Mouse (Mus musculus) layer of hippocampus, adult 9-10 months (tissue): ENCODE measurements around the gene Spta1.

ENCODE experiments used
- DNase-seq: peaks from one replicate; pipeline ENCODE4 v3.0.0; 2022; ENCODE audit warnings: low spot score

Spta1 gene

DNA sequence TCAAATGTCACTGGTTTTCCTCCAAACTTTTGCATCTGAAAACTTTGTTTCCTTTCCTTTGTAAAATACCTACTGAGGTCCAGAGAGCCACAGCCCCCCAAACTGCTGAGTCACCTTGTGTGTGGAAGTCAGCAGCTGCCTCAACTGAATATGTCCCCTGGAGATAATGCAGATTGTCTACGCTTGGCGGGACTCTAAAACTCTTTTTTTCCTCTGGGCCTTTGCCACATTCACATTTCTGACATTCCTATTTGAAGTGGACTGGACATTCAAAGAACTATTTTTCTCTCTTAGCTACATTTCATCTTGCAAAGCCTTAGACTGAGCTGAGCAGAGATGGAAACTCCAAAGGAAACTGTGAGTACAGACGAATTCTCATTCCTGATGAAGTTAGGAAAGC is at the start of gene Spta1:
Gene Spta1, plus strand, starts transcription at position 172 of the 400 bp plus-strand sequence.
- no peak for DNase-seq

DNA sequence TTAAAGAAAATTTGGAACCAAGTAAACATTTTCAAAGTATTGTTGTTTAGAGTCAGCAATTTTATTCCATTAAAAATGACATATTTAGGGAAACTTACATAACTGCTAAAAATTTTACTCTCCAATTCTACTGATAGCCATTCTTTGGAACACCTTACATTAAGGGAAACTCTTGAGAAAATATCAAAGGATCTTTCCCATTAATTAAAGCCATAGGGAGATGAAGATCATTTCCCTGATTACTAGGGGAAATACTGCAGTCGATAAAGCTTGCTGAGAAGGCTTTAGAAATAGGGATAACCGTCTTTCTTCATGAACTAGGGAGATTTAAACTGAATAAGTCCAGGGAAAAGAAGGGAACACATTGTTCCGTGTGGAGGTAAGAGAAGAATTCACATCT is 41.4 kb upstream of the Spta1 start, which contains the start of gene Olfr424:
Gene Olfr424, plus strand, starts transcription at position 301 of the 400 bp plus-strand sequence.
- no peak for DNase-seq

DNA sequence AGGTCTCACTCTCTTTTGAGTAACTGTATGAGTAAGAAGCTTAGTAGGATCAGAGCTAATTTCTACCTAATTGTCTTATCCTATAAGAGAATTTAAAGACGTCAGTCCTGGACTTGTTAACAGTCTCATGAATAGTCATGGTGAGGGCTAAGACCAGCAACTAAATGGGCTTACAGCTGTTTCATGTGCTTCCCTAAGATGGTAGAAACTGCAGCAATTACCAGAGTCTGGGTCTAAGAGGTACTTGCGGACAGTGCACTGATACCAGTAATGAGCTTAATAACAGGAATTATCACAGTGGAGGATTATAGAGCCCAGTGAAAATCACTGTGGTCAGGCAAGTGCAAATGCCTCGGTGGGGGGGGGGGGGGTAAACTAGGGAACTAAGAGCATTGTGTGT is 40.6 kb upstream of the Spta1 start:
- DNase-seq: no peak

DNA sequence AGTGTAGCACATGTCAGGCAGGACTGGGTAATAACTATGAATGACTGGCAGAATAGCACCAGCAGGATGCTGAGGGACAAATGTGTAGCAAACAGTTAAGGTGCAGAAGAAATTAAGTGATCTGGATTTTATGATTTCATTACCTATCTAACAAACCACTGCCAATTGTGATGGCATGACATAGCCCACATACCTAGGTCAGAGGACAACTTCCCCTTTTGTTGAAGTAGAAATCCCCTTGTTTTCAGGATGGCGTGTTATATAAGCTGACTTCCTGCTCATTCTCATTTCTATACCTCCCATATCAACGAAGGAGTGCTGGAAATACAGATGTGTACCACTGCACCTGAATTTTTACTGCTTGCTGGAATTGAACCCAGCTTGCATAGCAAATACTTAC is 31.2 kb upstream of the Spta1 start:
- no peak for DNase-seq

DNA sequence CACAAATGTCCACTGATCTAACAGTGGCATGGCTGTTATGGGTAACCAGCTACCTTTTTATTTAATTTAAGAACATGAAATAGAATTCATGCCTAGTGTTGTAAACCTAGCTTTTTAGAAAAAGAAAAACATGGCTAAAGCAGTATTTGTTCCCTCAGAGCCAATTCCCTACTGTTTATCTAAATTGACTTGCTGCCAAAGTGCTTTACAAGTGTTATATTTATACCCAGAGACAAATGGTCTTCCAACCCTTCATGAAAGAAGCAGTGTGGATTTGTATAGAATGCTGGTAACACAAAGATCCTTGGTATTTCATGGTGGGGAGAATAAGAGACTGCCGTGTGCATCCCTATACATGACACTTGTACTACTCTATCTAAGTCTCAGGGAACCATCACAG is 25.9 kb upstream of the Spta1 start:
- no peak for DNase-seq

DNA sequence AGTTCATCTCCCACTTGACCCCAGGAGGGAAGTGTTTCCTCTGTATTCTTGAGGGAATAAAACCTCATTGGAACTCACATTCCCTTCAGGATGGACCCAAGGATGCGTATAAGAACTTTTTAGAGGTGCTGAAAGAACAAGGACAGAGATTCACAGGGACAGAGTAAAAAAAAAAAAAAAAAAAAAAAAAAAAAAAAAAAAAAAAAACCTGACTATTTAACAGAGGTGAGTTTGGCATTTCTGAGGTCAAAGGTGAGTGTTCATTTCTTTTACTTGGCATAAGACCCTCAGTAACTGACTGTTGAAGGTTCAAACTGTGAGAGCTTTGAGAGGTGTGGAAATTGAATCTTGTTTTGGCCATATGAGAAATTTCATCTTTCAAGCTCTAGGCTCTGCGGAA is 23.3 kb upstream of the Spta1 start:
- no peak for DNase-seq

DNA sequence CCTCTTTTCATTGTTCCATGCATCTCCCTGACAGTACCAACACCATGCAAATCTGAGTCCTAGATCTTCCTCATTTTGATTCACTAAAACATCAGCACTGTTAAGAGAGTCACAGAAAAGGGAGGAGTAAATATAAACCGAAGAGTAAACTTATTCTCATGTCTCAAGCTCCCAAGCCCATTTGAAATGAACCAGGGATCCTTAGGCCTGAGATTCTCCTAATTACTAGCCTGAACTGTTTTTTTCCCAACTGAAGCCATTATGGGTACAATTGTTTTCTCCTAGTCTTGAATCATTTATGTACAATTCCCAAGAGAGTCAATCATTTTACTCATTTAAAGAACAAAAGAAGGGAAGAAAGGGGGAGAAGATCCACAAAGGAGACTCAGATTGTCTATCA is 17.2 kb upstream of the Spta1 start, which contains the start of gene Olfr420:
Gene Olfr420, plus strand, starts transcription at position 301 of the 400 bp plus-strand sequence.
- no peak for DNase-seq

DNA sequence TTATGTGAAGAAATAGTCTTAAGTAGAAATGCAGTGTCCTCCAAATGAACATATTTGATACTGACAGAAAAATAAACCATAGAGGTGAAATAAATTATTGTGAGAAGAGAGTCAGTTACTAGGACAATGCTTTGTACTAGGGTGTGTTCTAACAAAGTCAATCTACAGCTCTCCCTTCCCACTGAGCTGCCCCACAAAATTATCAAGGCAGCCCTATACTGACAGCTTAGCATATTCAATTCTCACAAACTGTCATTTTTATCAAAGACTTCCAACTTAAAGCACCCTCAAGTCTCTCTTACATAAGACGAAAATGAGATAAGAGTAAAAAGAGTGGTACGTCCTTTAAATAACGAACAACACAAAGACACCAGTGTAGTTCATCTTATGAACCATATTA is 15.0 kb upstream of the Spta1 start:
- no peak for DNase-seq

DNA sequence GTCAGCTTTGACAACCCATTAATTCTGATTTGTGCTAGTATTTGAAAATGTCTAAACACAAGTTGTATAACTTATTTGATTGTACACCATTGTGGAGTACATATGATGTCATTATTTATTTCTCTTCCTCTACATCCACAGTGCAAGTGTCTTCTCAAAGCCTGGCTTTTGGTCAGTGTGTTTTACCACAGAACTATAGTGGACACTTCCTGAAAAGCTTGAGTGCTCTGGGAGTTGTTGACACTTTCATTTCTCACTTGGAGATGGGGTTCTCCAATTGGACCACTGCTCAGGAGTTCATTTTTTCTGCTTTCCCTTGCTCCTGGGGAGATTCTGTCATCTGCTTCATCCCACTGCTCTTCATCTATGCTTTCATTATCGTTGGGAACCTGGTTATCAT is 14.1 kb upstream of the Spta1 start:
- DNase-seq: no peak

DNA sequence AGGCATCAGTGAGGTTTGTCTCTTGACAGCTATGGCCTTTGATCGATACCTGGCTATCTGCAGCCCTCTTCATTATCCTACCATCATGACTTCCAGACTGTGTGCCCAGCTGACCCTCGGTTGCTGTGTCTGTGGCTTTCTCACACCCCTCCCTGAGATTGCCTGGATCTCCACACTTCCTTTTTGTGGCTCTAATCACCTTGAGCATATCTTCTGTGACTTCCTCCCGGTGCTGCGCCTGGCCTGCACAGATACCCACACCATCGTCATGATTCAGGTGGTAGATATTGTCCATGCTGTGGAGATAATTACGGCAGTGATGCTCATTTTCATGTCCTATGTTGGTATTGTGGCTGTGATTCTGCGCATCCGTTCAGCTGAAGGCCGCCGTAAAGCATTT is 13.5 kb upstream of the Spta1 start:
- no peak for DNase-seq

DNA sequence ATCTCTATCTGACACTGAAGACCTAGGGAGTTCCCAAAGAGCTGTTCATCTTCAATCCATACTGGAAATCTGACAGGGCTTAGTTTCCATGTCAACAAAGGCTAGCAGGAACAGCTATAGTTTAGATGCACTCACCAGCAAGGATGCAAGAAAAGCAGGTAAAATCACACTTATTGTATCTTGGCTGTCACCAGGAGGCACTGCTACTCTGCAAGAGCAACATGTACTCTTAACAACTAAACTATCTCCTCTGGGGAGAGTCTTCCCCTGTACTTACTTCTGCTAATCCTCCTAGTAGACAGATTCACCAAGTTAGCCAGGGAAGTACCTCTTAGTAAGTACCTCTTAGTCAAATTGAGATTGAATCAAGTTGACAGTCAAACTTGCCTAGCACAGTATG is 3.6 kb upstream of the Spta1 start:
- no peak for DNase-seq

DNA sequence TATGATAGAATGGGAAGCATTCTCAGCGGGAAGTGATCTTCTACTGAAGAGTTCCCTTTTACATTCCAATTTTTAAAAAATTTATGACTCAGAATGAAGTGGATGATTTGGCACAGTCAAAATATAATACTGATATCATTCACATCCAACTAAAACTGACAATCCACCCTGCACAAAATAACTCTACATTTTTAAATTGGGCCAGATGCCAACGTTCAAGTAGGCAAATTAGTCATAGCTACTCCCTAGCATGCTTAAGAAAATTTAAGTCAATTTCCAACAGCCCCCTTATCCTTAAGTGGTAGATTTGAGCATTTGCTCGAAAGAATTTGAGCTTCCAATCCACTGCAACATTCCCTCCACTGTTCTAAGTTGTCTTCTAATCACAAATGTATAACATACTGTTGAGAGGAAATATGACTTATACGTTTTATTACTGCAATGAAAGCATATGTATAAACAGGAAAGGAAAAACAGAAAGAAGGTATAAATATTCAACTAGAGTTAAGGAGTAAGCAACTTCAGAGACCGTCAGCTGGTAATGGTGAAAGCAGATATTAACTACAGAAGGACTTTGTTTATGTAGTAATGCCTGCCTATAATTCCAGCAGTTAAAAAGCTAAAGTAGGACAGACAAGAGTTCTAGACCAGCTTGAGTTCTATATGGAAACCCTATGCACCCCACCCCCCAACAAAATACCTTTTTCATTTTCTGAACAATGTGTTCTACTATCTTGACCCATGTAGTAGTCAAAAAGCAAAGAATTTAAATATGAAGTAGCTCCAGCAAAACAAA is 1.7 kb upstream of the Spta1 start:
- DNase-seq: no peak

DNA sequence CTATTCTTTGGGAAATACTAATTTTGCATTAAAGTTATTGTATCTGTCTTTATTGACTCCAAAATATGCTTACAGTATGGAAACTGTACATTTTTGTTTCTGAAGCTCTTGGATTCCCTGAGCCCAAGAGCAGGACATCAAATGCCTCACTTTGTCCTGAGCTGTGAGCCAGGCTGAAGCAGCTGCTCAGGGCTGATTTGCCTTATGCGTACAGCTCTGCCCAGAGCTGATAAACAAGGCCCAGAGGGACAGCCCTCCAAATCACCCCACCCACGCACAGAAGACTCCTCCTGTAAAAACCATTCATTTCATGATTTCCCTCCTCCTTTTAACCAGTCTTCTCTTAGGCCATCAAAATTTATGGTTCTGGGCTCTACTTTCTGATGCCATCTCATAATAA is 1.0 kb upstream of the Spta1 start:
- DNase-seq: no peak

DNA sequence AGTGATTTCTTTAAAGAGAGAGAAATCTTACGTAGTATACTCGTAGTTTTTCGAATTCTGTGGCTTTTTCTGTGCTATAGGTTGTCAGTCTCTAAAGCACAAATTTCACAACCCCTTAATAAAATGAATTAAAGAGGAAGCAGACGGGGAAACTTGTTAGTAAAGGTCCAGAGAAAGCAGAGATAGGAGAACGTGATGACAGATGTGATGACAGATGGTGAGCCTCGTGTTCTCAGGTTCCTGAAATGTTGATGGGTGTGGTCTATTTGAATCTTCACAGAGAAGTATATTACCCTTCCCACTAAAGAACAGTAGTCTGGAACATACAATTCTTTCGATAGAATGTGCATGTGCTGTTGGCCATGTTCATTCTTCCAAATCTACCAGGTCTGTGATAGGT is 32.1 kb downstream of the Spta1 start:
- DNase-seq: no peak

DNA sequence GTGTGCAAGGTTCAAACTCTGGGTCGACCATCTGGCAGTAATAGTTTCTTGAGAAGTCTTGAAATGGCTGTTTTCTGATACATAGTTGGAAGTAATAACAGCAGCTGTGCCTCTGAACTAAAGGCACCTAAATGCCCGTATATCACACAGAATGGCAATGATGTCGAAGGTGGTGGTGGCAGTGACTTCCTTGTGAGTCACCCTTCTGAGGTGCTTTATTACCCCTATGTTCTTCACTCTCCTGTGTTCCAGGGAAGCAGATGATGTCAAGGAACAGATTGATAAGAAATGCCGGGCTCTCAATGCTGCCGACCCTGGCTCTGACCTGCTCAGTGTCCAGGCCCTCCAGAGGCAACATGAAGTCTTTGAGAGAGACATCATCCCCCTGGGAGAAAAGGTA is 39.7 kb downstream of the Spta1 start:
- DNase-seq: no peak

DNA sequence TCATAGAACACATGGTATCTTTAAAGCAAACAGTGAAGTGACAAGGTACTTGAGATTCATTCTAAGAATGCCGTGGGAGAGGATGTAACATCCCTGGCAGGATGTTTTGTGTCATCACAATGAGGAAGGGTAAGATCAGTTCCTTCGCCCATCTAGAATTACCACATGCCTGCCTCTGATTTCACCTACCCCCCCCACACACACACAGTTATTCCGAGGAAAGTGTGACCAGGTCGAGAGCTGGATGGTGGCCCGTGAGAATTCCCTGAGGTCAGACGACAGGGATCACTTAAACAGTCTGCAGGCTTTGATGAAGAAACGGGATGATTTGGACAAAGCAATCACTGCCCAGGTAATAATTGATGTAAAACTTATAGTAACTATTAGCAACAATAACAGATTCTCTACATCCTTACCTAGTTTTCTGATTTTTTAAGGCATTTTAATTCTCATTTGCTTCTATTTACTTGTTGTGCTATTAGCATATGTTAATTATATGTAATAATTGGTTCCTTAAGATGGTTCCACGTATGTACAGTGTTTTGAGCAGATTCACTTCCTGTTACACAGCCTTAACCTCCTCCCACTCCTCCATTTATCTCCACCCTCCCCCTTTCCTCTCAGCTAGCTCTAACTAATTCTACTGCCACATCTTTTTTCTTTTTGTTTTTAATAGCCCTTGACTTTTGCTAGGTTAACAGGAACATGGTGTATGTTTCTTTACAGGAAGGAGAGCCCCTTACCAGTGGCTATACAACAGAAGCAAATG is 42.9 kb downstream of the Spta1 start:
- no peak for DNase-seq

DNA sequence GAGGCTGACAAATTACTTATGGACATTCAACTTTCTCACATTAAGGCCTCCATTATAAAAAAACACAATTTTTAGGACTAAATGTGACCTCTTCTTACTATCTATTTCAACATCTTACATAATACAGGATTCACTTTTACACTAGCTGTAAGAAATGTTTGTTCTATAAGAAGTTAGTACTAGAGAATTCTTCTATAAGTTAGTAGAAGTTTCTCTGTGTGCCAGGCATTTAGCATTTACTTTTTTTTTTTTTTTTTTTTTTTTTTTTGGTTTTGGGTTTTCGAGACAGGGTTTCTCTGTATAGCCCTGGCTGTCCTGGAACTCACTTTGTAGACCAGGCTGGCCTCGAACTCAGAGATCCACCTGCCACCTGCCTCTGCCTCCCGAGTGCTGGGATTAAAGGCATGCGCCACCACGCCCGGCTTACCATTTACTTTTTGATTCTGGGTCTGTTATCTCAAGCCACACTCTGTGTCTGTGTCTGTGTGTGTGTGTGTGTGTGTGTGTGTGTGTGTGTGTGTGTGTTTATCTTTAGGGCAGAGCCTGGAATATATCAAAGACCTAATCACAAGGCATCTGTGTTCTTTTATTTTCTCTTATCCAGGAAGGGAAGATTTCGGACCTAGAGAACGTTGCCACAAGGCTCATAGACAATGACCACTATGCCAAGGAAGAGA is 44.1 kb downstream of the Spta1 start:
- DNase-seq: no peak

DNA sequence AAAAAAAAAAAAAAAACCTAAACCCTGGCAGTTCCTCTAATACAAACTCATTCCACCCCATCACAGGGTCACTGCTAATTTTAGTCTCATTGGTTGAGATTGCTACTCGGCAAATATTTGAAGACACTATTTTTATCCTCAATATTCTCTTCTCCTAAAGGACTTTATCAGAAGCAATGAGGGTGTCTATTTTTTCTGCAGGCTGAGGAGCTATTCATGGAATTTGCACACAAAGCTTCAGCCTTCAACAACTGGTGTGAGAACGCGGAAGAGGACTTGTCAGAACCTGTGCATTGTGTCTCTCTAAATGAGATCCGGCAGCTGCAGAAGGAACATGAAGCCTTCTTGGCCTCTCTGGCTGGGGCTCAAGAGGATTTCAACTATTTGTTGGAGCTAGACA is 67.3 kb downstream of the Spta1 start:
- DNase-seq: no peak

DNA sequence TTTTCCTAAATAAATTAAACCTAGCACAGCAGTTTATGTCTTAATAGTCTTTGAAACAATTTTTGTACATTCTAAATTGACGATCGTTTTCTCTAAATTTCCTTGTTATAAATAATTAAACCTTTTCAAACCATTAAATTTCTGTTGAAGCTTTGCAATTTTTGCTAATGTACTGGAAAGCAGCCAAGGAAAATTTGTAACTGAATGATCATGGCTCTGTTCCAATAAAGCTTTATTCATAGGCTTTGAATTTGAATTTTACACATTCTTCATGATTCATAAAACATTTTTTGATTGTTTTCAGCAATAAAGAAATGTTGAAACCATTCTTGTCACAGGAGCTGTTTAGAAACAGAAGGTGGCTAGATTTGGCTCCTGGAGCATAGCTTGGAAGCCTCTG is 72.0 kb downstream of the Spta1 start:
- DNase-seq: peak; percentile 38

DNA sequence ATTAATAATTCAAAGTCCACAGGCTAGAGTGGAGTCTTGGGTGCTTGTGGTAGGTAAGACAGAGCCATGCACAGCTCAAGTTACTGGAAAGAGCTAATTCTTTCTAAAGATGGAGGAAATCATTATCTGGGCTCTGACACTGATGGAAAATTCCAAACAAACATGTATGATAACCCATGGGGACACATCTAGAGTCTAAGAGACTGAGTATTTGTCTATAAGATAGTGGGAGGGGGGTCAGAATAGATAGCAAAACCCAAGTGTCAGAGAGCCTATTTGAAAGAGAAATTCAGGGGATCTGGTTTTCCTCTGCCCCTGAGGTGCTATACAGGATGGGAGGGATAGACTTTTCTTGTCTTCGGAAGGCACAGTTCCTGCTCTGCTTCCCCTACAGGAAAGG is 73.5 kb downstream of the Spta1 start:
- no peak for DNase-seq

DNA sequence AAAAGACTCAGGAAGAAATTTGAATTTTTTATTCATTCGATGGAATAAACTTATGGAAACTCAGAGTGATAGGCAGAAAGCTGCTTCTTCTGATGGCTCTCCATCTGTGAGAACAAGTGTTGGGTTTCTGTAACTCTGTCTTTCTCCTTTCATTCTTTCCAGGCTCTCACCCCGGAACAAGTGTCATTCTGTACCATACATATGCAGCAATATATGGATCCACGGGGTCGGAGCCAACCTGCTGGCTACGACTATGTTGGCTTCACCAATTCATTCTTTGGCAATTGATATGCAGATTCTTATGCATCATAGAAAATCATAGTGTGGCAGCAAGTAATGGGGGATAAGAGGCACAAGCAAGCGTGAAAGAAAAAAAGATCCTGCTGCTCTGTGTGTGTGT is 74.6 kb downstream of the Spta1 start:
- no peak for DNase-seq

DNA sequence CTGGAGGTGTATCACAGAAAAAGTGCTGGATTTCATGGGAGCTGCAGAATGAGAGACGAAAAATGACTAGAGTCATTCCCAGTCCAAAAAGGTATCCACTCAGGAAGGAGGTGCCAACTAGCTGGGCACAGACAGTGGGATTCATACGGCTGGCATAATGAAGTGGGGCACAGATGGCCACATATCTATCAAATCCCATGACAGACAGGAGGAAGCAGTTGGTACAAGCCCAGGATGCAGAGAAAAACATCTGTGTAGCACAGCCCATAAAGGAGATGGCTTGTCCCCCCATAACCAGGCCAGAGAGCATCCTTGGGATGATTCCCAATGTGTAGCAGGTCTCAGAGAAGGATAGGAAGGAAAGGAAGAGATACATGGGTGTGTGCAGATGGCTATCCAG is 77.8 kb downstream of the Spta1 start:
- DNase-seq: no peak

DNA sequence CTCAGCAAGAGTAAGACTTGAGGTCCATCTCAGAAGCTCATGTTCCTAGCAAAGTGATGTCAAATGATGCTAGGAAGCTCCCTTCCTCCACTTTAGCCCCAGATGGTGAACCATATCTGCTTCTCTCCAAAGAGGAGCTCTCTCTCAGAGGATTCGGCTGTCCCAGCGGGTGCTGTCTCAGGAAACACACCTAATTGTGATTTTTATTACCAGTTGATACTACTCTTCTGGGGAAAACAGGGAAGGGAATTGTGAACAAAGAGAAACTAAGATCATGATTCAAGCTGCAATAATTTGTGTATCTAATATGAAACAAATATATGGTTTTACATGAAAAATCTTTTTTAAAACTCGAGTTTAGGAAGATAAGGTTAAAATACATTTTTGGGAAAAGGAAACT is 79.4 kb downstream of the Spta1 start, which contains the start of gene Olfr419:
Gene Olfr419, minus strand, starts transcription at position 101 of the 400 bp plus-strand sequence.
- no peak for DNase-seq
